Mouse (Mus musculus) lung, postnatal 0 days (tissue): ENCODE data around the gene Gm10153. TPM values are rescaled to one million over a fixed set of nuclear protein-coding genes. Genes with fewer than 3 reads are reported as not detected.
A peak's percentile ranks its signal among the peaks of the same experiment; 100 is the strongest.
"Not testable (repeated sequence)": the region's sequence is repeated elsewhere in the genome, so short reads cannot be mapped to it uniquely, and the experiment has no call there.

Experiments
- ATAC-seq: fragments of 200-750 bp; cut with Nextera tagmentation; 2 replicates; pipeline ENCODE4 v1.8.0; 2017; ENCODE audit warnings: moderate library complexity
- DNase-seq: peaks from one replicate; pipeline ENCODE4 v3.0.0-alpha.2; 2016; ENCODE audit warnings: low spot score
- H3K27ac ChIP-seq: fragments of 300-500 bp; sonication (generic); 2 replicates; pipeline ENCODE4 v1.5.1; 2014; ENCODE audit warnings: antibody characterized with exemption, mild to moderate bottlenecking, low read length, mixed read lengths
- H3K27me3 ChIP-seq: fragments of 300-500 bp; sonication (generic); replicated peaks from 2 replicates; pipeline ENCODE4 v1.6.1; 2014; ENCODE audit warnings: low read length, mixed read lengths; ENCODE audit not compliant: insufficient read depth
- H3K36me3 ChIP-seq: fragments of 300-500 bp; sonication (generic); 2 replicates; pipeline ENCODE4 v1.6.1; 2014; ENCODE audit warnings: low read length, mixed read lengths; ENCODE audit not compliant: insufficient read depth
- H3K4me1 ChIP-seq: fragments of 300-500 bp; sonication (generic); 2 replicates; pipeline ENCODE4 v1.6.1; 2014; ENCODE audit warnings: antibody characterized with exemption, low read depth, low read length, mixed read lengths; ENCODE audit not compliant: insufficient read depth
- H3K4me2 ChIP-seq: fragments of 300-500 bp; sonication (generic); replicated peaks from 2 replicates; pipeline ENCODE4 v1.6.1; 2014; ENCODE audit warnings: low read depth, mild to moderate bottlenecking, low read length, moderate library complexity, mixed read lengths
- H3K4me3 ChIP-seq: fragments of 300-500 bp; sonication (generic); 2 replicates; pipeline ENCODE4 v1.5.1; 2014; ENCODE audit warnings: low read depth, low read length
- H3K9ac ChIP-seq: fragments of 300-500 bp; sonication (generic); replicated peaks from 2 replicates; pipeline ENCODE4 v1.6.1; 2014; ENCODE audit warnings: low read depth, mild to moderate bottlenecking
- H3K9me3 ChIP-seq: fragments of 300-500 bp; sonication (generic); 2 replicates; pipeline ENCODE4 v1.6.1; 2016; ENCODE audit warnings: low read length, mixed read lengths
- CTCF ChIP-seq: IDR thresholded peaks from 2 replicates; pipeline ENCODE4 v1.5.1; 2016; ENCODE audit warnings: antibody characterized with exemption, mild to moderate bottlenecking
- EP300 ChIP-seq: IDR thresholded peaks from 2 replicates; pipeline ENCODE4 v1.6.1; 2016; ENCODE audit warnings: antibody characterized with exemption, mild to moderate bottlenecking, control low read depth
- whole genome bisulfite sequencing: fragments of 180-500 bp; shearing (Covaris S2); extraction: QIAGEN DNeasy Blood & Tissue Kit; methylation state at CpG from one replicate; pipeline ENCODE4 v1.1.7; 2014; 5-methylcytosine and 5-hydroxymethylcytosine counted together
- polyA plus RNA-seq: library from polyadenylated mRNA; unstranded; fragments of >200 nt; fragmentation: Nextera tagmentation; extraction: Ambion mirVana; gene quantifications from 2 replicates; pipeline ENCODE4 v1.2.1, GENCODE M21; 2015

Gene Gm10153
- not detected in 2 replicates for polyA plus RNA-seq

GRCm38 (mm10) chr7:142190289-142190688 lies at the start of gene Gm10153:
TSS of gene Gm10153 (minus strand) at chr7:142190389.
- H3K4me3 ChIP-seq = no peak within 1 kb of the TSS
- WGBS = 12% methylated on average over 2 of the region's 2 CpGs

GRCm38 (mm10) chr7:142231540-142231939 lies 41.4 kb upstream of the Gm10153 start:
- H3K27ac ChIP-seq = no peak overlapping the region
- no peaks in the 10 kb centered on the region for H3K27me3 ChIP-seq
- H3K9ac ChIP-seq = no peak overlapping the region
- no peaks in the 10 kb centered on the region for H3K4me1 ChIP-seq
- no peak for TF ChIP-seq EP300
- TF ChIP-seq CTCF = no peak
- no peak overlapping the region for H3K4me2 ChIP-seq
- DNase-seq = no peak
- H3K36me3 ChIP-seq = no peaks in the 10 kb centered on the region
- H3K9me3 ChIP-seq = no peaks in the 10 kb centered on the region
- H3K4me3 ChIP-seq = no peak overlapping the region
- 20% methylated on average over 1 of the region's 1 CpGs for WGBS
- no peak for ATAC-seq

More at GRCm38 (mm10) chr7:142190289-142190688, at the start of gene Gm10153:
- no peak for DNase-seq
- no peaks in the 10 kb centered on the region for H3K27me3 ChIP-seq
- H3K4me2 ChIP-seq = no peak within 1 kb of the TSS
- no peak for TF ChIP-seq CTCF
- no peak for TF ChIP-seq EP300
- H3K4me1 ChIP-seq = no peaks in the 10 kb centered on the region
- no peaks in the 10 kb centered on the region for H3K36me3 ChIP-seq
- H3K27ac ChIP-seq = no peak within 1 kb of the TSS
- no peak for ATAC-seq
- no peak within 1 kb of the TSS for H3K9ac ChIP-seq
- H3K9me3 ChIP-seq = no peaks in the 10 kb centered on the region

- H3K36me3 ChIP-seq, H3K4me1 ChIP-seq, H3K4me3 ChIP-seq, ATAC-seq, H3K27me3 ChIP-seq, H3K27ac ChIP-seq, H3K9ac ChIP-seq, H3K4me2 ChIP-seq, H3K9me3 ChIP-seq: not testable (repeated sequence)
- 30% methylated on average over 3 of the region's 3 CpGs for WGBS
- peak; percentile 41 for DNase-seq
Observed at GRCm38 (mm10) chr7:142229871-142230270, 39.7 kb upstream of the Gm10153 start, which contains the start of gene Krtap5-5. TSS of gene Krtap5-5 (minus strand) at chr7:142229971.

DNA sequence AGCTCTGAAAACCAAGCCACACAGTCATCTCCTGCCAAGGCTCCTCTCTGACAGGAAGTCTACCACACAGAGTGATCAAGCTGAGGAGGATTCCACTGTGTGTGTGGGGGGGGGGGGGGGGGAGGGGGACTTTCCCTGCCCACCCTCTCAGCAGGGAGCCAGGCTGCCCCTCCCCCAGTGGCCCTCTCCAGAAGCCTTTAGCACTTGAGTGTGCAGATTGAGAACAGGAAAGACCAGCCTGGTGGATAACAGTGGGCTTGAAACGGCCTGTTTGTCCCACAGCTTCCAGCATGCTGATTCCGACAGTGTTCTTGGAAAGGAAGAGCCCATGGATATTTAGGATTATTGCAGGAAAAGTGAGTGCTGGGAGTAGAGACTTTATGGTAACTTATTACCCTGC lies 34.3 kb upstream of the Gm10153 start:
- no peak overlapping the region for H3K9ac ChIP-seq
- no peaks in the 10 kb centered on the region for H3K9me3 ChIP-seq
- H3K4me2 ChIP-seq = no peak overlapping the region
- no peaks in the 10 kb centered on the region for H3K36me3 ChIP-seq
- H3K27me3 ChIP-seq = no peaks in the 10 kb centered on the region
- no peak for DNase-seq
- TF ChIP-seq CTCF = no peak
- no peak for TF ChIP-seq EP300
- WGBS = 18% methylated on average over 2 of the region's 2 CpGs
- no peak for ATAC-seq
- H3K4me1 ChIP-seq = no peaks in the 10 kb centered on the region
- H3K27ac ChIP-seq = no peak overlapping the region
- no peak overlapping the region for H3K4me3 ChIP-seq

DNA sequence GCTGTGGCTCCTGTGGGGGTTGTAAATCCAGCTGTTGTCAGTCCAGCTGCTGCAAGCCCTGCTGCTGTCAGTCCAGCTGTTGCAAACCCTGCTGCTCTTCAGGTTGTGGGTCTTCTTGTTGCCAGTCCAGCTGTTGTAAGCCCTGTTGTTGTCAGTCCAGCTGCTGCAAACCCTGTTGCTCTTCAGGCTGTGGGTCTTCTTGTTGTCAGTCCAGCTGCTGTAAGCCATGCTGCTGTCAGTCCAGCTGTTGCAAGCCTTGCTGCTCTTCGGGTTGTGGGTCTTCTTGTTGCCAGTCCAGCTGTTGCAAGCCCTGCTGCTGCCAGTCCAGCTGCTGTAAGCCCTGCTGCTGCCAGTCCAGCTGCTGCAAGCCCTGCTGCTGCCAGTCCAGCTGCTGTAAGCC lies 21.9 kb upstream of the Gm10153 start:
- H3K27me3 ChIP-seq, H3K27ac ChIP-seq, H3K4me1 ChIP-seq, H3K4me2 ChIP-seq, DNase-seq, H3K9ac ChIP-seq, ATAC-seq, H3K9me3 ChIP-seq, H3K4me3 ChIP-seq, H3K36me3 ChIP-seq: not testable (repeated sequence)
- 29% methylated on average over 1 of the region's 1 CpGs for WGBS

- Histone ChIP-seq H3K36me3 (no peaks in the 10 kb centered on the region), H3K4me3 (no peak within 1 kb of the TSS), H3K27me3 (no peaks in the 10 kb centered on the region), H3K4me2 (no peak within 1 kb of the TSS), H3K4me1 (no peaks in the 10 kb centered on the region), H3K27ac (no peak within 1 kb of the TSS), H3K9ac (no peak within 1 kb of the TSS), H3K9me3 (no peaks in the 10 kb centered on the region)
- TF ChIP-seq CTCF (no peak), EP300 (no peak)
- 65% methylated on average over 1 of the region's 1 CpGs for WGBS
- ATAC-seq (no peak), DNase-seq (no peak)
Observed at GRCm38 (mm10) chr7:142211559-142211958, 21.4 kb upstream of the Gm10153 start, which contains the start of gene Gm7579. TSS of gene Gm7579 (plus strand) at chr7:142211859.

DNA sequence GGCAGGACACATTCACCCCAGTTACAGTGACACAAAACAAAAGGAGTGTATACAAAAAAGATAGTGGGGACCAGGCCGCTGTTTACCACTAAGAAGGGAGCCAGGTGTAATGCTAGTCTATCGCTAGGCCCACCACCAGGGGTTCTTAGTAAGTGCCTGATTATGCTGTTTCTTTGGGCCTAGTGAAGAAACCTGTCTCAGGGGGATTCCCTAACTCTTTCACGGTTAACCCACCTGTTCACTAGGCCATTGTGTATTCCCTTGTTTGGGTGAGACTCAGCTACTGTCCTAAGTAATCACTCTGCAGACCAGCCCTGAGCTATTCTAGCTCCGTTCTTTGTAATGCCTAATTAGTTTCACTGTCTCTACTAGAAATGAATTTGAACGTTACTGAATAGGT lies 16.7 kb upstream of the Gm10153 start:
- H3K9ac ChIP-seq, ATAC-seq, H3K9me3 ChIP-seq, H3K27ac ChIP-seq, H3K4me1 ChIP-seq, DNase-seq, H3K27me3 ChIP-seq, H3K36me3 ChIP-seq, H3K4me2 ChIP-seq, H3K4me3 ChIP-seq: not testable (repeated sequence)
- WGBS = 78% methylated on average over 5 of the region's 5 CpGs
